Mouse (Mus musculus) heart, adult 8-10 months (tissue): ENCODE results near the gene Zfyve27. TPM values are rescaled to one million over a fixed set of nuclear protein-coding genes. Genes with fewer than 3 reads are reported as not detected.

Experiments
- DNase-seq: peaks from one replicate; pipeline ENCODE4 v3.0.0; 2022; ENCODE audit warnings: low spot score
- total RNA-seq, 4 experiments: library from RNA; stranded (reverse); gene quantifications; 2 replicates each; pipeline ENCODE4 v1.2.4; 2022

Zfyve27 gene
- total RNA-seq, 4 experiments from 2014 or later = 16.8 to 25.4 (median 21.6) TPM

GRCm38 (mm10) chr19:42177461-42177860 lies 13.7 kb downstream of the Zfyve27 start:
- DNase-seq = no peak

- DNase-seq = no peak
Observed at GRCm38 (mm10) chr19:42179356-42179755, 15.6 kb downstream of the Zfyve27 start.

- no peak for DNase-seq
Observed at GRCm38 (mm10) chr19:42182673-42183072, 18.9 kb downstream of the Zfyve27 start.

- DNase-seq = no peak
Observed at GRCm38 (mm10) chr19:42189735-42190134, 26.0 kb downstream of the Zfyve27 start.

GRCm38 (mm10) chr19:42190494-42190893 lies 26.7 kb downstream of the Zfyve27 start:
- peak; percentile 35 for DNase-seq

- DNase-seq = no peak
Observed at GRCm38 (mm10) chr19:42193311-42193710, 29.6 kb downstream of the Zfyve27 start.

GRCm38 (mm10) chr19:42196378-42196777 lies 32.6 kb downstream of the Zfyve27 start:
- DNase-seq = no peak

- DNase-seq = no peak
Observed at GRCm38 (mm10) chr19:42197066-42197465, 33.3 kb downstream of the Zfyve27 start.

- no peak for DNase-seq
Observed at GRCm38 (mm10) chr19:42198026-42198425, 34.3 kb downstream of the Zfyve27 start.

GRCm38 (mm10) chr19:42201696-42202381 lies 38.1 kb downstream of the Zfyve27 start, which contains the start of gene Sfrp5:
Sfrp5 (minus strand) TSS chr19:42202252.
- DNase-seq = no peak

GRCm38 (mm10) chr19:42202467-42202866 lies 38.7 kb downstream of the Zfyve27 start:
- DNase-seq = no peak

GRCm38 (mm10) chr19:42204306-42204705 lies 40.6 kb downstream of the Zfyve27 start:
- DNase-seq = peak; percentile 48

GRCm38 (mm10) chr19:42205201-42205600 lies 41.5 kb downstream of the Zfyve27 start:
- DNase-seq = no peak

- no peak for DNase-seq
Observed at GRCm38 (mm10) chr19:42209485-42209884, 45.7 kb downstream of the Zfyve27 start.

GRCm38 (mm10) chr19:42209976-42210375 lies 46.2 kb downstream of the Zfyve27 start:
- DNase-seq = no peak

GRCm38 (mm10) chr19:42211936-42212335 lies 48.2 kb downstream of the Zfyve27 start:
- DNase-seq = no peak

GRCm38 (mm10) chr19:42214601-42215000 lies 50.9 kb downstream of the Zfyve27 start:
- DNase-seq = no peak

- DNase-seq = no peak
Observed at GRCm38 (mm10) chr19:42216699-42217373, 53.1 kb downstream of the Zfyve27 start.

GRCm38 (mm10) chr19:42217374-42217763 lies 53.6 kb downstream of the Zfyve27 start:
- no peak for DNase-seq

- no peak for DNase-seq
Observed at GRCm38 (mm10) chr19:42226451-42226850, 62.7 kb downstream of the Zfyve27 start.

GRCm38 (mm10) chr19:42229499-42230287 lies 65.9 kb downstream of the Zfyve27 start:
- DNase-seq = no peak

- no peak for DNase-seq
Observed at GRCm38 (mm10) chr19:42230288-42230568, 66.5 kb downstream of the Zfyve27 start.

GRCm38 (mm10) chr19:42230986-42231385 lies 67.2 kb downstream of the Zfyve27 start:
- DNase-seq = no peak
